Mouse (Mus musculus) CH12.LX (cell line): Measurements from ENCODE around the gene Gm49384. TPM values are rescaled to one million over a fixed set of nuclear protein-coding genes. Genes with fewer than 3 reads are reported as not detected.

Experiments used
- DNase-seq: peaks from one replicate; pipeline ENCODE4 v3.0.0-alpha.2; 2013; ENCODE audit errors: extremely low read depth
- H3K27ac ChIP-seq: 2 replicates; pipeline ENCODE4 v1.5.1; 2012; ENCODE audit warnings: low read depth, mild to moderate bottlenecking, control low read depth, moderate library complexity; ENCODE audit not compliant: insufficient read depth
- H3K27me3 ChIP-seq: replicated peaks from 2 replicates; pipeline ENCODE3; 2012; ENCODE audit warnings: inconsistent platforms
- H3K36me3 ChIP-seq, 2 experiments: replicated peaks in 1 of 2; 2 replicates each; pipeline versions ENCODE3 to v1.6.1; 2012; ENCODE audit warnings: inconsistent platforms in 1 of 2, low read length in 1 of 2, mild to moderate bottlenecking in 1 of 2, mixed read lengths in 1 of 2, moderate library complexity in 1 of 2; ENCODE audit not compliant: control insufficient read depth in 1 of 2, insufficient read depth in 1 of 2
- H3K4me1 ChIP-seq, 2 experiments: 2 replicates each; pipeline ENCODE4 v1.6.1; 2012; ENCODE audit warnings: inconsistent platforms in 1 of 2, moderate library complexity in 1 of 2; ENCODE audit not compliant: insufficient read depth in 2 of 2, control insufficient read depth in 1 of 2
- H3K4me2 ChIP-seq: 2 replicates; pipeline ENCODE4 v1.6.1; 2012; ENCODE audit warnings: low read depth, mild to moderate bottlenecking, control low read depth; ENCODE audit not compliant: poor library complexity, insufficient read depth, severe bottlenecking
- H3K4me3 ChIP-seq, 3 experiments: fragments of 150-350 bp in 1 of 3; sonication (generic) in 1 of 3; replicated peaks in 1 of 3; 2 replicates each; pipeline versions ENCODE3 to v1.5.1; 2011 to 2012; ENCODE audit warnings: low read depth in 2 of 3, low read length in 2 of 3, mild to moderate bottlenecking in 2 of 3, moderate library complexity in 2 of 3, control low read depth in 1 of 3, improper control_type of control experiment in 1 of 3, inconsistent platforms in 1 of 3, mixed read lengths in 1 of 3; ENCODE audit not compliant: poor library complexity in 1 of 3
- H3K79me2 ChIP-seq: replicated peaks from 2 replicates; pipeline ENCODE4 v1.6.1; 2012; ENCODE audit warnings: mild to moderate bottlenecking, moderate library complexity; ENCODE audit not compliant: control insufficient read depth, poor library complexity, insufficient read depth, severe bottlenecking; ENCODE audit errors: extremely low read depth
- H3K9ac ChIP-seq: 2 replicates; pipeline ENCODE4 v1.6.1; 2012; ENCODE audit warnings: low read depth, mild to moderate bottlenecking, control low read depth, moderate library complexity; ENCODE audit not compliant: insufficient read depth
- H3K9me3 ChIP-seq: replicated peaks from 2 replicates; pipeline ENCODE3; 2012; ENCODE audit warnings: low read length, inconsistent platforms, mixed read lengths
- CHD2 ChIP-seq: IDR thresholded peaks from 2 replicates; pipeline ENCODE4 v1.6.1; 2011; ENCODE audit warnings: low read length, improper control_type of control experiment
- CTCF ChIP-seq, 2 experiments: IDR thresholded peaks in 1 of 2; conservative IDR thresholded peaks in 1 of 2; 2 replicates each; pipeline ENCODE4 v1.5.1; 2011 to 2012; ENCODE audit warnings: low read depth in 2 of 2, low read length in 2 of 2, improper control_type of control experiment in 1 of 2, inconsistent platforms in 1 of 2, mild to moderate bottlenecking in 1 of 2, moderate library complexity in 1 of 2
- ETS1 ChIP-seq: conservative IDR thresholded peaks from 2 replicates; pipeline ENCODE4 v1.6.1; 2012; ENCODE audit warnings: low read depth, mild to moderate bottlenecking, inconsistent platforms, low read length, improper control_type of control experiment, moderate library complexity
- GABPA ChIP-seq: IDR thresholded peaks from 2 replicates; pipeline ENCODE4 v1.6.1; 2012; ENCODE audit warnings: low read depth, low read length, improper control_type of control experiment, inconsistent platforms; ENCODE audit not compliant: insufficient replicate concordance
- HCFC1 ChIP-seq: IDR thresholded peaks from 2 replicates; pipeline ENCODE4 v1.6.1; 2012; ENCODE audit warnings: low read depth, mild to moderate bottlenecking, inconsistent platforms, low read length, improper control_type of control experiment
- IRF4 ChIP-seq: IDR thresholded peaks from 2 replicates; pipeline ENCODE4 v1.6.1; 2014; ENCODE audit warnings: low read depth, mild to moderate bottlenecking, inconsistent platforms, low read length, improper control_type of control experiment
- JUND ChIP-seq: conservative IDR thresholded peaks from 2 replicates; pipeline ENCODE4 v1.6.1; 2011; ENCODE audit warnings: low read depth, low read length, improper control_type of control experiment
- MAFK ChIP-seq: IDR thresholded peaks from 2 replicates; pipeline ENCODE4 v1.6.1; 2011; ENCODE audit warnings: low read length, improper control_type of control experiment; ENCODE audit not compliant: insufficient replicate concordance
- MAZ ChIP-seq: IDR thresholded peaks from 2 replicates; pipeline ENCODE4 v1.6.1; 2012; ENCODE audit warnings: low read depth, mild to moderate bottlenecking, inconsistent platforms, low read length, improper control_type of control experiment, moderate library complexity
- MXI1 ChIP-seq: IDR thresholded peaks from 2 replicates; pipeline ENCODE4 v1.6.1; 2011; ENCODE audit warnings: mild to moderate bottlenecking, low read depth, low read length, improper control_type of control experiment
- NELFE ChIP-seq: IDR thresholded peaks from 2 replicates; pipeline ENCODE4 v1.6.1; 2011; ENCODE audit warnings: low read depth, low read length, improper control_type of control experiment
- NRF1 ChIP-seq: IDR thresholded peaks from 2 replicates; pipeline ENCODE4 v1.6.1; 2014; ENCODE audit warnings: low read depth, mild to moderate bottlenecking, inconsistent platforms, low read length, improper control_type of control experiment, moderate library complexity
- POLR2A ChIP-seq: IDR thresholded peaks from 2 replicates; pipeline ENCODE4 v1.6.1; 2011; ENCODE audit warnings: low read depth, mild to moderate bottlenecking, improper control_type of control experiment, low read length
- POLR2AphosphoS2 ChIP-seq: IDR thresholded peaks from 2 replicates; pipeline ENCODE4 v1.6.1; 2011; ENCODE audit warnings: low read depth, low read length, improper control_type of control experiment
- RAD21 ChIP-seq: IDR thresholded peaks from 2 replicates; pipeline ENCODE4 v1.6.1; 2011; ENCODE audit warnings: low read depth, mild to moderate bottlenecking, low read length, improper control_type of control experiment, moderate library complexity
- SIN3A ChIP-seq: IDR thresholded peaks from 2 replicates; pipeline ENCODE4 v1.6.1; 2012; ENCODE audit warnings: low read length, improper control_type of control experiment, inconsistent platforms
- SMC3 ChIP-seq: IDR thresholded peaks from 2 replicates; pipeline ENCODE4 v1.6.1; 2011; ENCODE audit warnings: low read depth, low read length, improper control_type of control experiment
- TCF12 ChIP-seq: IDR thresholded peaks from 2 replicates; pipeline ENCODE4 v1.6.1; 2014; ENCODE audit warnings: low read depth, mild to moderate bottlenecking, inconsistent platforms, low read length, improper control_type of control experiment
- UBTF ChIP-seq: IDR thresholded peaks from 2 replicates; pipeline ENCODE4 v1.6.1; 2012; ENCODE audit warnings: low read depth, mild to moderate bottlenecking, inconsistent platforms, low read length, improper control_type of control experiment, moderate library complexity
- USF1 ChIP-seq: IDR thresholded peaks from 2 replicates; pipeline ENCODE4 v1.6.1; 2014; ENCODE audit warnings: low read depth, mild to moderate bottlenecking, inconsistent platforms, low read length, improper control_type of control experiment
- ZKSCAN1 ChIP-seq: IDR thresholded peaks from 2 replicates; pipeline ENCODE4 v1.6.1; 2012; ENCODE audit warnings: low read depth, inconsistent platforms, low read length, improper control_type of control experiment, borderline replicate concordance
- ZMIZ1 ChIP-seq: IDR thresholded peaks from 2 replicates; pipeline ENCODE4 v1.6.1; 2012; ENCODE audit warnings: low read depth, mild to moderate bottlenecking, inconsistent platforms, low read length, improper control_type of control experiment
- ZNF384 ChIP-seq: IDR thresholded peaks from 2 replicates; pipeline ENCODE4 v1.6.1; 2012; ENCODE audit warnings: low read depth, low read length, improper control_type of control experiment, inconsistent platforms
- dilution Hi-C: fragments of 300-500 bp; cut with MboI; formaldehyde crosslinking; loops from 2 replicates; pipeline ENCODE4 v1.14.3; 2020; ENCODE audit warnings: low sequenced_read_pairs; ENCODE audit not compliant: extremely low pct_unique_long_range_greater_than_20kb, extremely low pct_ligation_motif_present
- in situ Hi-C: fragments of 300-500 bp; cut with MboI; formaldehyde crosslinking; loops from 3 replicates; pipeline ENCODE4 v1.14.3; 2019; ENCODE audit warnings: low sequenced_read_pairs, low pct_ligation_motif_present, low pct_unique_long_range_greater_than_20kb, mixed read lengths
- polyA plus RNA-seq: library from polyadenylated mRNA; unstranded; fragments of >175 nt; gene quantifications from 2 replicates; pipeline ENCODE4 v1.2.1, GENCODE M21; 2012; ENCODE audit warnings: low read depth; ENCODE audit not compliant: insufficient read length
- total RNA-seq, 2 experiments: library from RNA; depleted of rRNA; stranded (reverse); fragments of 300-350 nt in 1 of 2; fragments of >200 nt in 1 of 2; gene quantifications; 2 replicates each; pipeline ENCODE4 v1.2.3; 2012 to 2014

Gm49384 gene
- total and polyA plus RNA-seq, 3 experiments: 23.4 to 54.9 (median 34.4) TPM

DNA sequence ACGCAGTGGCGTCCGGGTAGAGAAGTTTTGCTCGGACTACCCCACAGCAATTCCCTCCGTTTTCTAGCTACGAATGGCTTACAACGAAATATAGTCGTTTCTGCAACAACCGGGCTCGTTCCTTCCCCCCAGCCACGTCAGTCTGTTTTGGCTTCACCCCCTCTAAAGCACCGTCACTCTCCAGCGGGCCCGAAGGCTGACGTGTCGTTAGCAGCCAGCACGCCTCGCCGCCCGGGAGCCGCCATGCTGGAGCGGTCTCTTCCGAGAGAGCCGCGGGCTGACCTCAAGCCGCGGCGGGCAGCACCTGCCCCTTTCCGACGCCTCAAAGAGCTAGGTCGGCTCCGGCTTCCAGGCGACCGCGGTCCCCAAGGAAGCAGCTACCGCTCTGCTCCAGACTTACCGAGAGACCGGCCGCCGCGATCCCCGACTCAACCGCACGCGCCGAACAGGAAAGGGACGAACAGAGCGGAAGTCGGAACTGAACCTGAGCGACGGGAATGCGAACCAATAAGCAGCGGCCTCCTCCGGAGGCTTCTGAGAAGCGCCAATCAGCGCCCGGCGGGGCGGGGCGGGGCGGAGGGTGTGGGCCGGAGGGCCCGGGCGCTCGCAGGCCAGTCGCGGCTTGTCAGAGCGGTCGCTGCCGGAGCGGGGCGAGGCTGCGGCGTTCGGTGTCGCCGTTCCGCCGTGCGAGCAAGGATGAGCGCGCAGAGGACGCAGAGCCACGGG, 20.3 kb downstream of the Gm49384 start, which contains the start of the genes Rpl36al and Mgat2 (continued):
- TF ChIP-seq POLR2AphosphoS2 (peak; percentile 67; the same call in 1 of the 2 replicates), ZNF384 (no peak), CTCF (conservative IDR thresholded peaks at IDR 0.05 in 1 of 2, IDR thresholded peaks at IDR 0.05 in 1 of 2; ENCODE audit: low read depth in 2 of 2, low read length in 2 of 2) (no peak), SMC3 (no peak), NELFE (peak; percentile 98), ETS1 (no peak), ZMIZ1 (peak; percentile 98), RAD21 (no peak), IRF4 (peak; percentile 30), JUND (no peak), TCF12 (peak; percentile 97), NRF1 (peak; percentile 27; the same call in 1 of the 2 replicates), HCFC1 (peak; percentile 77), MXI1 (peak; percentile 89), SIN3A (peak; percentile 59; the same call in 1 of the 2 replicates), GABPA (no peak), MAFK (no peak), MAZ (peak; percentile 40; the same call in 1 of the 2 replicates), UBTF (peak; percentile 85), USF1 (no peak), CHD2 (peak; percentile 88), ZKSCAN1 (no peak)

- dilution Hi-C loops: no loop called here
- no peaks in the 10 kb centered on the region for H3K27me3 ChIP-seq
Measured at GRCm38 (mm10) chr12:69181800-69182199, 22.3 kb downstream of the Gm49384 start.

More at GRCm38 (mm10) chr12:69181800-69182199, 22.3 kb downstream of the Gm49384 start:
- in situ Hi-C loops: no loop called here
- Histone ChIP-seq H3K4me3 (no peak overlapping the region), H3K4me2 (no peak overlapping the region), H3K4me1 (peaks cover 4% of the 10 kb centered on the region in 2 experiments; a peak in 3 of 4 replicates), H3K9me3 (peaks cover 3% of the 10 kb centered on the region), H3K27ac (no peak overlapping the region), H3K9ac (no peak overlapping the region), H3K79me2 (peaks cover 37% of the 10 kb centered on the region), H3K36me3 (peaks cover 13 to 42% of the 10 kb centered on the region in 2 experiments)
- no peak for DNase-seq
- TF ChIP-seq ZMIZ1 (0 out of 2 replicates have a peak, but pooled peaks have one; percentile 26), ZNF384 (no peak), POLR2A (0 out of 2 replicates have a peak, but pooled peaks have one; percentile 7)
